Mouse (Mus musculus) olfactory bulb, adult 2 months (tissue): ENCODE results near the gene Smpd2.

Source experiments
- CTCF ChIP-seq: fragments of 200-500 bp; IDR thresholded peaks from 2 replicates; pipeline ENCODE4 v1.5.1; 2012; ENCODE audit warnings: low read depth, mild to moderate bottlenecking, low read length, moderate library complexity; ENCODE audit not compliant: insufficient read depth
- POLR2A ChIP-seq: fragments of 200-500 bp; IDR thresholded peaks from 2 replicates; pipeline ENCODE4 v1.6.1; 2012; ENCODE audit warnings: mild to moderate bottlenecking, low read depth, low read length, moderate library complexity; ENCODE audit not compliant: insufficient read depth

GRCm38 (mm10) chr10:41489708-41490517, at the start of gene Smpd2, which contains the start of gene Ppil6:
- TF ChIP-seq POLR2A, result peak; percentile 41
- no peak for TF ChIP-seq CTCF
